Mouse (Mus musculus) liver, embryonic 11.5 days (tissue): Measurements from ENCODE around the gene Fam102a. TPM values are rescaled to one million over a fixed set of nuclear protein-coding genes. Genes with fewer than 3 reads are reported as not detected.

Source experiments
- ATAC-seq: fragments of 200-750 bp; cut with Nextera tagmentation; replicated peaks from 2 replicates; pipeline ENCODE4 v1.8.0; 2017; ENCODE audit warnings: moderate number of reproducible peaks, mild to moderate bottlenecking, moderate TSS enrichment, moderate library complexity; ENCODE audit not compliant: low FRiP score
- DNase-seq: peaks from one replicate; pipeline ENCODE4 v3.0.0-alpha.2; 2017; ENCODE audit warnings: low spot score
- H3K27ac ChIP-seq: fragments of 300-500 bp; sonication (generic); 2 replicates; pipeline ENCODE4 v1.5.1; 2014; ENCODE audit warnings: mild to moderate bottlenecking, low read depth, low read length, control low read depth
- H3K27me3 ChIP-seq: fragments of 300-500 bp; sonication (generic); replicated peaks from 2 replicates; pipeline ENCODE4 v1.6.1; 2014; ENCODE audit warnings: low read length, mixed read lengths; ENCODE audit not compliant: control insufficient read depth, insufficient read depth
- H3K36me3 ChIP-seq: fragments of 300-500 bp; sonication (generic); 2 replicates; pipeline ENCODE4 v1.6.1; 2014; ENCODE audit warnings: mild to moderate bottlenecking, low read length, moderate library complexity, mixed read lengths; ENCODE audit not compliant: control insufficient read depth, insufficient read depth
- H3K4me1 ChIP-seq: fragments of 300-500 bp; sonication (generic); replicated peaks from 2 replicates; pipeline ENCODE4 v1.6.1; 2014; ENCODE audit warnings: low read length, mixed read lengths; ENCODE audit not compliant: control insufficient read depth, insufficient read depth
- H3K4me2 ChIP-seq: fragments of 300-500 bp; sonication (generic); 2 replicates; pipeline ENCODE4 v1.6.1; 2014; ENCODE audit warnings: mild to moderate bottlenecking, control low read depth, moderate library complexity
- H3K4me3 ChIP-seq: fragments of 300-500 bp; sonication (generic); 2 replicates; pipeline ENCODE4 v1.5.1; 2014; ENCODE audit warnings: low read depth, low read length, control low read depth
- H3K9ac ChIP-seq: fragments of 300-500 bp; sonication (generic); 2 replicates; pipeline ENCODE4 v1.6.1; 2014; ENCODE audit warnings: low read depth, low read length, control low read depth
- H3K9me3 ChIP-seq: fragments of 300-500 bp; sonication (generic); 2 replicates; pipeline ENCODE4 v1.6.1; 2016; ENCODE audit warnings: low read length, inconsistent platforms, mixed read lengths; ENCODE audit not compliant: control insufficient read depth
- WGBS: fragments of 180-500 bp; shearing (Covaris S2); extraction: QIAGEN DNeasy Blood & Tissue Kit; methylation state at CpG from one replicate; pipeline ENCODE4 v1.1.7; 2014; 5-methylcytosine and 5-hydroxymethylcytosine counted together
- polyA plus RNA-seq: library from polyadenylated mRNA; unstranded; fragments of >200 nt; fragmentation: Nextera tagmentation; extraction: Ambion mirVana; gene quantifications from 2 replicates; pipeline ENCODE4 v1.2.1, GENCODE M21; 2014

Gene Fam102a
- polyA plus RNA-seq, 1 experiment from 2014 or later = 6.5 TPM

DNA sequence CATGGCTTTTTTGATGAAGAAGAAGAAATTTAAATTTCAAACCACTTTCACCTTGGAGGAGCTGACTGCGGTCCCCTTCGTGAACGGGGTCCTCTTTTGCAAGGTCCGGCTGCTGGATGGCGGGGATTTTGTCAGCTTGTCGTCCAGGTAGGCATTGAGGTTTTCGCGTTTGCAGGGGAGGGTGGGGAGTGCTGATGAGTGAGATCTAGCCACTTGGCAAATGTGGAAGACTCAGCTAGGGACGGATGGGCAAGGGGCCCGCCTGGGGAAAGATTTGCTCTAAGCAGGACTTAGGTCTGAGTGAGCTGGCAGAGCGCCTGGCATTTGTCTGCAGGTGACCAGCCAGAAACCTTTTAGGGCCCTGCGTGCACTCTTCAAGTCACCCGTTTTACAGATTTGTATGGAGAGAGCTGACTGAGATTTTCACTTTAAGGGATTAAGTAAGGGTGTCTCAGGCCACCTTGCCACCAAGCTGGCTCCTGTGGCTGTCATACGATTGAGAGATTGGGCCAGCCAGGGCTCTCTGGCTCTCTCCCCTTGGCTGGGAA is 1.0 kb downstream of the Fam102a start:
- ATAC-seq (no peak), DNase-seq (peak; percentile 54)
- H3K27me3 ChIP-seq = peaks cover 12% of the 10 kb centered on the region
- H3K9me3 ChIP-seq = no peaks in the 10 kb centered on the region
- H3K36me3 ChIP-seq = no peaks in the 10 kb centered on the region
- no peak overlapping the region for H3K27ac ChIP-seq
- 2% methylated on average over 14 of the region's 14 CpGs for WGBS
- peaks cover 19% of the 10 kb centered on the region; the same call in 1 of the 2 replicates for H3K4me1 ChIP-seq
- H3K4me3 ChIP-seq = peak overlapping the region; percentile 69
- peak overlapping the region; percentile 91 for H3K4me2 ChIP-seq
- peak overlapping the region; percentile 61 for H3K9ac ChIP-seq

GRCm38 (mm10) chr2:32536634-32537359 is 1.7 kb downstream of the Fam102a start:
- H3K36me3 ChIP-seq = no peaks in the 10 kb centered on the region
- H3K4me3 ChIP-seq = peak overlapping the region; percentile 69
- peak overlapping the region; percentile 91 for H3K4me2 ChIP-seq
- no peak overlapping the region for H3K9ac ChIP-seq
- H3K27ac ChIP-seq = no peak overlapping the region
- no peaks in the 10 kb centered on the region for H3K9me3 ChIP-seq
- ATAC-seq (no peak), DNase-seq (peak; percentile 51)
- peaks cover 12% of the 10 kb centered on the region for H3K27me3 ChIP-seq
- WGBS = 5% methylated on average over 11 of the region's 11 CpGs
- peaks cover 19% of the 10 kb centered on the region; the same call in 1 of the 2 replicates for H3K4me1 ChIP-seq

DNA sequence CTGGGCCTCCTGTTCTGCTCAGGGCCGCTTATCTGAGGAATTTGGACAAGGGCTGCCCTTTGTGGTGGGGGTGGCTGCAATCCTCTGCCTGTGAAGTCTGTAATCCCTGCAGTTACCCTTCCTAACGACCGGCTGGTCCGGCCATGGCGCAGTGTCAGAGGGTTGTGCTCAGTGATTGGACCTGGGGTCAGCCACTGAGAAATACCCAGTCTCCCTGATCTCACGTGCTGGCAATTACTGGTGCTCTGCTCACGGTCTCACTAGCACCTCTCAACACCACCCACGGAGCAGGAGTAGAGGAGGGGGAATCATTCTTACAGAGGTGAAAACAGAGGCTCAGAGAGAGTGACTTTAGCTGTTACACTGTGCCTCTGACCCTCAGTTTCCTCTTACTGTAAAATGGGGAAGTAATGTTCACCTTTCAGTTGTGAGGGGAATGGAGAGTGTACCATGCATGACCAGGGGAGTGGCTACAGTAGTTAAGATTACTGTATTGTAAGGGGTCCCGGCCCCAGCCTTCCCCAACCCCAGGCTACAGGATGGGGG is 2.3 kb downstream of the Fam102a start:
- Histone ChIP-seq H3K9ac (no peak overlapping the region), H3K4me2 (peak overlapping the region; percentile 91), H3K36me3 (no peaks in the 10 kb centered on the region), H3K9me3 (no peaks in the 10 kb centered on the region), H3K27ac (no peak overlapping the region), H3K27me3 (peaks cover 12% of the 10 kb centered on the region), H3K4me3 (peak overlapping the region; percentile 69), H3K4me1 (peaks cover 19% of the 10 kb centered on the region; the same call in 1 of the 2 replicates)
- WGBS = 10% methylated on average over 9 of the region's 9 CpGs
- no peak for ATAC-seq
- peak; percentile 41 for DNase-seq

DNA sequence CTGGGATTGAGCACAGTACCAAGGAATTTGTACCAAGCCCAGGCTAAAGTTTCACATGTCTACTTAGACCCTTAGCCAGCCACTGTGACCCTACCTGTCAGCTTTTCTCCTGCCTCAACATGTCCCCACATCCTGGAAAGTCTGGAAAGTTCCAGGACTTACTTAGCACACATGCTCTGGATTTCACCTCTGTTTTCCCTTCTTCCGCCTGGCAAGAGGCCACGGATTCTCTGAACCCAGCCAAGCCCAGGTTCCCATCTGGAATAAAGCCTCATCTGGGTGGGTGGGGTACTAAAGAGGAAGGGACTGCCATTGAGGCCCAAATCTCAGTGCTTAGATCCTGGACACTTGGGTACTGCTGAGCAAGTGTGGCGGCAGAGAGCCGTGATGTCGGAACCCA is 2.8 kb downstream of the Fam102a start:
- no peak for ATAC-seq
- Histone ChIP-seq H3K4me1 (peaks cover 19% of the 10 kb centered on the region; the same call in 1 of the 2 replicates), H3K27ac (no peak overlapping the region), H3K9ac (no peak overlapping the region), H3K9me3 (no peaks in the 10 kb centered on the region), H3K4me3 (no peak overlapping the region), H3K36me3 (no peaks in the 10 kb centered on the region), H3K4me2 (peak overlapping the region; percentile 91), H3K27me3 (peaks cover 12% of the 10 kb centered on the region)
- DNase-seq = no peak
- WGBS = 91% methylated on average over 5 of the region's 5 CpGs

DNA sequence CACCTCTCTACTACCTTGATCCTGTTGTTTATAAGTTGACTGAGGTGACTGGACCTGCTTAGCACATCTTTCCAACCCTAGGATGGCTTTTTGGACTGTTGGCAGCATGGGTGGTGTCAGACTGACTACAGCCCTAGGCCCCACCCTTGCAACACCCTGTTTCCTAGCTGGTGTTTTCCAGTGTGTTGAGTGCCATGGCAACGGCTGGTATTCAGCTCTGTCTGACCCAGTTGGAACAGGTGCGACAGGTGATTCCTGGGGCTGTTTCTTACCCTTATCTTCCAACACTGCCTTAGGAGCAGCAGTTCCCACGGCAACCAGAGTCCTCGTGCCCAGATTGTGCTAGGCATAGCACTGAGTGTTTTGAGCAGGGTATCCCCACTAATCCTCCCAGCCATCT is 3.3 kb downstream of the Fam102a start:
- Histone ChIP-seq H3K27me3 (peaks cover 12% of the 10 kb centered on the region), H3K4me2 (no peak overlapping the region), H3K9me3 (no peaks in the 10 kb centered on the region), H3K4me3 (no peak overlapping the region), H3K4me1 (peaks cover 19% of the 10 kb centered on the region; the same call in 1 of the 2 replicates), H3K27ac (no peak overlapping the region), H3K36me3 (no peaks in the 10 kb centered on the region), H3K9ac (no peak overlapping the region)
- DNase-seq (no peak), ATAC-seq (no peak)
- WGBS = 74% methylated on average over 4 of the region's 4 CpGs

DNA sequence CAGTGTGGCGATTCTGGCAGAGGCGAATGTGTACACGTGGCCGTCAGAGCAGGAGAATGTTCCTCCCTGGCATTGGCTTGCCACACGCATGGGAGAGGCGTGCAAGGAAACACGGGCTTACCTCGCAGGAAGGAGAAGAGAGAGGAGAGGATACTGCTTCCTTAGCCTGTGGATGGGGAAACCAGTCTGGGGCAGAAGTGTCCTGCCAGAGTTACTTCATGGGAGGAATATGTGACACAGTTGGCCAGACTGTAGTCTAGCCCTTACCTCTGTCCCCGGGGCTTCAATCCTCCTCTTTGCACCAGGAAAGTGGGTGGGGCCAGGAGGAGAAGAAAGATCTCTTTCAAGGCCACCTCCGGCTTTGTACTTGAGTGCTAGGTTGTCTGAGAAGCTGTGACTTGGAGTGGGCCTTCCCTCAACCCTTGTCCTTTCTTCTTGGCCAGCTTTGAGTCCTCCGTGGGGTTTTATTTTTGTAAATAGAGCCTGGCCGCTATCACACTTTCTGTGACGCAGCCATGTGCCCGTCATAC is 4.4 kb downstream of the Fam102a start:
- ATAC-seq (no peak), DNase-seq (no peak)
- H3K27ac ChIP-seq = no peak overlapping the region
- no peak overlapping the region for H3K4me3 ChIP-seq
- peaks cover 15% of the 10 kb centered on the region; the same call in 1 of the 2 replicates for H3K4me1 ChIP-seq
- no peaks in the 10 kb centered on the region for H3K9me3 ChIP-seq
- H3K9ac ChIP-seq = no peak overlapping the region
- H3K36me3 ChIP-seq = no peaks in the 10 kb centered on the region
- 80% methylated on average over 14 of the region's 14 CpGs for WGBS
- peaks cover 12% of the 10 kb centered on the region for H3K27me3 ChIP-seq
- no peak overlapping the region for H3K4me2 ChIP-seq

DNA sequence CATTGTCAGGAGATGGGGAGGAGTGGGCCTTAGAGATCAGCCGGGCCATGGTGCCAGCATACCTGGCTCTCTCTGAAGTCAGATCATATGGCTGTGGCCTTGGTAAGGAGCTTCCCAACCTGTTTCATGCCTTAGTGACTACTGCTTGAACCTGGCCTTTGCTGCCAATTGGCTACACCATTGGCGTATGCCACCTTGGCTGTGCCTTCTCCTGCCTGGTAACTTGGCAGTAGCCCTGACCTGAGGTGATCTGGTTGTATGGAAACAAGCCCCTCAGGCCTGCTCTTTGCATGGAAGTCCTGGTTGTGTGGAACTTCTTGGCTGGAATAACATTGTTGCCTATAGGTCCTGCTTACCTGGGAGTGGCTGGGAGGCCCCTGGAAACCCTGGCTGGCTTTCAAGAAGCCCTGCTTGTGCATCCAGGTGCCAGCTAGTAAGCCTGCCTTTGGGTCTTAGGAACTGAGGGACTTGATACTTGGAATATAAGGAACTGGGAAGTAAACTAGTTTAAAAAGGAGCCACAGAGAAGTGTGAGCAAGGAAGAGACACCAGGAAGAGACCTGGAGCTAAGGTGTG is 6.3 kb downstream of the Fam102a start:
- ATAC-seq = no peak
- H3K4me1 ChIP-seq = peaks cover 11% of the 10 kb centered on the region; the same call in 1 of the 2 replicates
- H3K9me3 ChIP-seq = no peaks in the 10 kb centered on the region

GRCm38 (mm10) chr2:32541986-32542573 is 6.9 kb downstream of the Fam102a start:
- Histone ChIP-seq H3K36me3 (no peaks in the 10 kb centered on the region), H3K4me3 (no peak overlapping the region), H3K4me1 (peaks cover 6% of the 10 kb centered on the region; the same call in 1 of the 2 replicates), H3K9me3 (no peaks in the 10 kb centered on the region), H3K27me3 (peaks cover 3% of the 10 kb centered on the region; the same call in 1 of the 2 replicates), H3K27ac (no peak overlapping the region), H3K9ac (no peak overlapping the region), H3K4me2 (no peak overlapping the region)
- no peak for ATAC-seq
- WGBS = 60% methylated on average over 4 of the region's 4 CpGs
- no peak for DNase-seq

More for the DNA sequence above, 6.3 kb downstream of the Fam102a start:
- Histone ChIP-seq H3K4me3 (no peak overlapping the region), H3K27ac (no peak overlapping the region), H3K9ac (no peak overlapping the region), H3K27me3 (peaks cover 9% of the 10 kb centered on the region), H3K36me3 (no peaks in the 10 kb centered on the region), H3K4me2 (no peak overlapping the region)
- 94% methylated on average over 2 of the region's 2 CpGs for WGBS
- no peak for DNase-seq
